Mouse (Mus musculus): ENCODE results near the gene Gpc5. TPM values are rescaled to one million over a fixed set of nuclear protein-coding genes. Genes with fewer than 3 reads are reported as not detected.

Gene Gpc5
- polyA plus RNA-seq, 1 experiment from 2014 or later = 0.65 TPM

GRCm38 (mm10) chr14:115633311-115633710 lies 541.3 kb downstream of the Gpc5 start:
- 77% methylated on average over 1 of the region's 1 CpGs for WGBS
- Histone ChIP-seq H3K36me3 (no peaks in the 10 kb centered on the region), H3K4me1 (replicated peaks) (no peaks in the 10 kb centered on the region)

DNA sequence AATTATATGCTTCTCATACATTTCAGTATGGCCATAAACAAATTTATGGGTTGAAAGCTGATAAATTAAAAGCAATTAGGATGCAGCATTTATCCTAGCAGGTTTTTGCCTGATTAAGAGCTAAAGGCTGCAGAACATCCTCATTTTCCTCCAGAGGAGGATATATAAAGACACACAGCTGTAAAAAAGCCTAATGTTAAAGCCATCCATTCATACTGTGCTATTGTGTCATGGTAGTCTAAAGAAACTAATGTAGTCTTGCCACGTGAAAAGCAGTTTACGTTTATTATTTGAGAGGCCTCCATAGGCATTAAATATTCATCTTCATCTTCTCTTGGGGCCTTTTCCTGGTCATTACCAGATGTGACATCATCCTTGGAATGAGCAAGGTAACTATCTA lies 587.9 kb downstream of the Gpc5 start:
- H3K4me1 ChIP-seq (replicated peaks) = no peaks in the 10 kb centered on the region
- H3K9me3 ChIP-seq = no peaks in the 10 kb centered on the region
- no peaks in the 10 kb centered on the region for H3K27me3 ChIP-seq (ENCODE audit: insufficient read depth, poor library complexity, severe bottlenecking)
- no peaks in the 10 kb centered on the region for H3K36me3 ChIP-seq
- H3K4me3 ChIP-seq = no peak overlapping the region
- no peak overlapping the region for H3K27ac ChIP-seq
- DNase-seq (ENCODE audit: low spot score) = no peak
- 78% methylated on average over 2 of the region's 2 CpGs for WGBS

More at GRCm38 (mm10) chr14:115633311-115633710, 541.3 kb downstream of the Gpc5 start:
- DNase-seq (ENCODE audit: low spot score) = no peak
- H3K27ac ChIP-seq = no peak overlapping the region
- H3K4me3 ChIP-seq = no peak overlapping the region
- H3K27me3 ChIP-seq (ENCODE audit: insufficient read depth, poor library complexity, severe bottlenecking) = no peaks in the 10 kb centered on the region
- no peaks in the 10 kb centered on the region for H3K9me3 ChIP-seq

GRCm38 (mm10) chr14:115746013-115746412 lies 654.0 kb downstream of the Gpc5 start:
- 87% methylated on average over 1 of the region's 1 CpGs for WGBS

DNA sequence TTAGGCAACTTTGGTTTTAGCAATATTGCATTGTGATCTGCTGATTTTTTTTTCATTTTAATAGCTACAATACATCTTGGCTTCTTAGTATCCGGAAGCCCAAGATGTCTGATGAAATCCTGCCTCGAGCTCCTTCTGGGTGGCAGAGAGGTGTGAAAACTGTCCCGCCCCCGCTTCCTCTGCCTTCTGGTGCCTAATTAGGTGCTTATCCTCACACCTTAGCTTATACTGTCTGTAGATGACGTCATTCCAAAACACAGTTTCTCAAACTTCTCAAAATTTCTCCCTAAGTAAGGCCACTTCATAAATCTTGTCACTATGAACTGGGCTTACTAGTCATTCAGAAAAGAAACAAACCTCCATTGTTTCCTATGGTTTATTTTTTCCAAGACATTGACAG lies 668.2 kb downstream of the Gpc5 start:
- DNase-seq (ENCODE audit: low spot score) = no peak
- no peaks in the 10 kb centered on the region for H3K9me3 ChIP-seq
- no peak overlapping the region for H3K4me3 ChIP-seq
- WGBS = 85% methylated on average over 5 of the region's 5 CpGs
- H3K27me3 ChIP-seq (ENCODE audit: insufficient read depth, poor library complexity, severe bottlenecking) = no peaks in the 10 kb centered on the region
- H3K27ac ChIP-seq = no peak overlapping the region
- no peaks in the 10 kb centered on the region for H3K4me1 ChIP-seq (replicated peaks)
- H3K36me3 ChIP-seq = no peaks in the 10 kb centered on the region

More at GRCm38 (mm10) chr14:115746013-115746412, 654.0 kb downstream of the Gpc5 start:
- DNase-seq (ENCODE audit: low spot score) = no peak
- Histone ChIP-seq H3K4me1 (replicated peaks) (no peaks in the 10 kb centered on the region), H3K27me3 (ENCODE audit: insufficient read depth, poor library complexity, severe bottlenecking) (no peaks in the 10 kb centered on the region), H3K4me3 (no peak overlapping the region), H3K36me3 (no peaks in the 10 kb centered on the region), H3K27ac (no peak overlapping the region), H3K9me3 (no peaks in the 10 kb centered on the region)

- no peaks in the 10 kb centered on the region for H3K27me3 ChIP-seq (ENCODE audit: insufficient read depth, poor library complexity, severe bottlenecking)
- no peak for DNase-seq (ENCODE audit: low spot score)
- no peaks in the 10 kb centered on the region for H3K4me1 ChIP-seq (replicated peaks)
- 78% methylated on average over 7 of the region's 7 CpGs for WGBS
- H3K4me3 ChIP-seq = no peak overlapping the region
- no peaks in the 10 kb centered on the region for H3K9me3 ChIP-seq
- H3K36me3 ChIP-seq = no peaks in the 10 kb centered on the region
- no peak overlapping the region for H3K27ac ChIP-seq
Measured at GRCm38 (mm10) chr14:115779382-115780177, 687.6 kb downstream of the Gpc5 start.

DNA sequence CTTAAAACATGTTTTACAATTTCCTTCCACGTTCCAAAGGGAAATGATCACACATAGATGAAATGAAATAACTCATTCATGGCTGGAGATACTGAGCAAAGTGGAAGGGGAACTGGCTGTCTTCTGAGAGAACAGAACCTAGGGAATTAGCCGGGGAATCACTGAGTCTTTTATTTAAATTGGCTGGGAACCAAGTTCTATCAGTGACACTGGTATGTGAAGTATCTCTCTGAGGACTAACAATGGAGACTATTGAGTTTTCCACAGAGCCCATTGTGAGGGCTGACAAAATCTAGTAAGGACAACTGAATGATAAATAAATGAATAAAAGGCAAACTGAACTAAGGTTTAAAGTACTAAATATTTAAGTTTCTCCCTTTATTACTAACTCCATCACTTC lies 712.7 kb downstream of the Gpc5 start:
- 36% methylated on average over 2 of the region's 2 CpGs for WGBS
- Histone ChIP-seq H3K27me3 (ENCODE audit: insufficient read depth, poor library complexity, severe bottlenecking) (no peaks in the 10 kb centered on the region), H3K9me3 (no peaks in the 10 kb centered on the region), H3K4me1 (replicated peaks) (peaks cover 11% of the 10 kb centered on the region; the same call in 1 of the 2 replicates), H3K36me3 (no peaks in the 10 kb centered on the region), H3K4me3 (no peak overlapping the region), H3K27ac (no peak overlapping the region)
- DNase-seq (ENCODE audit: low spot score) = no peak

DNA sequence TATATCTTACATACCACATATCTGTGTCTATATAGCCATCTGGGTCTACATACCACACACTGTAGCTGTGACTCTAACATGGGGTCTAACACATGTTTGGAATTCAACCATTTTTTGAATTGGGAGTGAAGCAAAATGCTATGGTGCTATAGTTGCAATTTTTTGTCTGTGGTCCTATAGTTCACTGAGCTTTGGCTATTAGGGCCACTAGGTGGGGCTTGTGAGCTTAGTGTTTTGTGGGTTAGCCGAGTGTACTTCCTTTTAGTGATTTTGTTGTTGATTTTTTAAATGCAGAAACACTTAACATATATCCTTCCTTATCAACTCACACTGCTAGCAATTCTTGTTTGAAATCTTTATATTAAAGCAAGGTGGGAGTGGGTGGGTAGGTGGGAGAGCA lies 727.0 kb downstream of the Gpc5 start:
- peak; percentile 18 for DNase-seq (ENCODE audit: low spot score)
- WGBS = 18% methylated on average over 1 of the region's 1 CpGs
- H3K27me3 ChIP-seq (ENCODE audit: insufficient read depth, poor library complexity, severe bottlenecking) = no peaks in the 10 kb centered on the region
- no peaks in the 10 kb centered on the region for H3K4me1 ChIP-seq (replicated peaks)
- H3K27ac ChIP-seq = no peak overlapping the region
- no peaks in the 10 kb centered on the region for H3K9me3 ChIP-seq
- H3K4me3 ChIP-seq = no peak overlapping the region
- no peaks in the 10 kb centered on the region for H3K36me3 ChIP-seq

DNA sequence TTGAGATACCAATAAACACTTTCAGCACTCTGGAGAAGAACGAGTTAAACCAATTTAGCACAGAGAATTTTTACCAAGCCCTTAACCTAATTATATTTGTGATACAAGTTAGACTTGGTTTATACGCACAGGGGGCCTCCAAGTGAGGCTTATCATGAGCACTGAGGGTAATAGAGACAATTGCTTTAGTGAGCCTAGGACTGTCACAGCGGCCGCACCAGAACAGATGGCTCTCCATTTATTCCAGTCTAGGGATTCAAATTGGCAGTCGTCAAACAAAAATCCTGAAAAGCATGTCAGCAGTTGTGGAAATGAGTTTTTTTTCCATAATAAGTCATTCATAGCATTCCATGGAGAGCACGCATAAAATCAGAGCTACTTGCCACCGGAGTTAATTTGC lies 729.6 kb downstream of the Gpc5 start:
- no peaks in the 10 kb centered on the region for H3K27me3 ChIP-seq (ENCODE audit: insufficient read depth, poor library complexity, severe bottlenecking)
- no peaks in the 10 kb centered on the region for H3K4me1 ChIP-seq (replicated peaks)
- no peak overlapping the region for H3K4me3 ChIP-seq
- no peak overlapping the region for H3K27ac ChIP-seq
- no peak for DNase-seq (ENCODE audit: low spot score)
- H3K36me3 ChIP-seq = no peaks in the 10 kb centered on the region
- H3K9me3 ChIP-seq = no peaks in the 10 kb centered on the region
- 86% methylated on average over 7 of the region's 7 CpGs for WGBS

GRCm38 (mm10) chr14:115830485-115830884 lies 738.5 kb downstream of the Gpc5 start:
- no peak for DNase-seq (ENCODE audit: low spot score)
- Histone ChIP-seq H3K4me3 (no peak overlapping the region), H3K27me3 (ENCODE audit: insufficient read depth, poor library complexity, severe bottlenecking) (no peaks in the 10 kb centered on the region), H3K36me3 (no peaks in the 10 kb centered on the region), H3K27ac (no peak overlapping the region), H3K9me3 (no peaks in the 10 kb centered on the region), H3K4me1 (replicated peaks) (no peaks in the 10 kb centered on the region)
- WGBS = 78% methylated on average over 5 of the region's 5 CpGs

- Histone ChIP-seq H3K4me1 (replicated peaks) (no peaks in the 10 kb centered on the region), H3K36me3 (no peaks in the 10 kb centered on the region), H3K9me3 (no peaks in the 10 kb centered on the region), H3K27me3 (ENCODE audit: insufficient read depth, poor library complexity, severe bottlenecking) (no peaks in the 10 kb centered on the region), H3K27ac (no peak overlapping the region), H3K4me3 (no peak overlapping the region)
- 2% methylated on average over 7 of the region's 7 CpGs for WGBS
- DNase-seq (ENCODE audit: low spot score) = peak; percentile 71
Measured at GRCm38 (mm10) chr14:115831219-115831755, 739.3 kb downstream of the Gpc5 start.

GRCm38 (mm10) chr14:115831854-115832625 lies 740.0 kb downstream of the Gpc5 start:
- Histone ChIP-seq H3K27ac (no peak overlapping the region), H3K4me3 (no peak overlapping the region), H3K4me1 (replicated peaks) (no peaks in the 10 kb centered on the region), H3K27me3 (ENCODE audit: insufficient read depth, poor library complexity, severe bottlenecking) (no peaks in the 10 kb centered on the region), H3K9me3 (no peaks in the 10 kb centered on the region), H3K36me3 (no peaks in the 10 kb centered on the region)
- 81% methylated on average over 10 of the region's 10 CpGs for WGBS
- DNase-seq (ENCODE audit: low spot score) = no peak

DNA sequence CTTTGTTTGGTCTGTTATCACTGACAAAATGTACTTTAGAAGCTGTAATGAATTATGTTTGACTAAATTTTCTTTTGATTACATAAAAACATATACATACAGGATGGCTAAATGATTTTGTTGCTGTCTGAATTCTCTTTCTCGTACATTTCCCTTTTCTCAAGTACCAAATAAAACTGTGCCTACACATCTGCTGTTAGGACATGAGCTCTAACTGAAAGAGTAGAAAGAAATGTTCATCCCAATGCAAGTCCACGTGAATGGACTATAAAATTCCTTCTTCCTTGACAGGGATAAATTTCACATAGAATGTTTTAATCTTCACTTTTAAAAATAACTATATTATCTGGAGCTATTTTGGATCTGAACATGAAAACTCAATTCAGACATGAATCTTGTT lies 751.8 kb downstream of the Gpc5 start:
- Histone ChIP-seq H3K4me1 (replicated peaks) (no peaks in the 10 kb centered on the region), H3K9me3 (no peaks in the 10 kb centered on the region), H3K36me3 (no peaks in the 10 kb centered on the region), H3K4me3 (no peak overlapping the region), H3K27ac (no peak overlapping the region), H3K27me3 (ENCODE audit: insufficient read depth, poor library complexity, severe bottlenecking) (no peaks in the 10 kb centered on the region)
- WGBS = 83% methylated on average over 2 of the region's 2 CpGs
- DNase-seq (ENCODE audit: low spot score) = no peak
